Mouse (Mus musculus) yolk sac, embryonic 10.5 days (tissue): ENCODE results near the gene Map3k12.
A peak's percentile ranks its signal among the peaks of the same experiment; 100 is the strongest.

ENCODE experiments used
- DNase-seq: peaks from one replicate; pipeline ENCODE4 v3.0.0-alpha.2; 2017; ENCODE audit warnings: low spot score

The Map3k12 gene

DNA sequence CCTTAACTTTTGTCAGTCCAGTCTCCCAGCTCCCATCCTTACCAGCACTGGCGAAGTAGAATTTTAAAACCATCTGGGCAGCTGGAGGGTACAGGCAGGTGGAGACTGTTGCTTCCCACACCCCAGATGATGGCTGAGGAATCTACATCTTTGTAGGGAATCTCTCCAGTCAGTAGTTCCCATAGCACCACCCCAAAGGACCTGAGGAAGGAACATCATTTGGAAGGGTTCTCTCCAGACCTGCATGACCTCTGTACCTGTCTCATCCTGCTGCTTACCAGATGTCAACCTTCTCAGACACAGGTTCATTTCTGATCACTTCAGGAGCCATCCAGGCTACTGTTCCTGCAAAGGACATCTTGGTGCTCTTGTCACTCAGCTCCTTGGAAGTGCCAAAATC, 13.4 kb downstream of the Map3k12 start, which contains the start of gene Gm10337:
Gm10337 (plus strand) TSS at position 276 of the 400 bp plus-strand sequence.
- DNase-seq, result no peak

DNA sequence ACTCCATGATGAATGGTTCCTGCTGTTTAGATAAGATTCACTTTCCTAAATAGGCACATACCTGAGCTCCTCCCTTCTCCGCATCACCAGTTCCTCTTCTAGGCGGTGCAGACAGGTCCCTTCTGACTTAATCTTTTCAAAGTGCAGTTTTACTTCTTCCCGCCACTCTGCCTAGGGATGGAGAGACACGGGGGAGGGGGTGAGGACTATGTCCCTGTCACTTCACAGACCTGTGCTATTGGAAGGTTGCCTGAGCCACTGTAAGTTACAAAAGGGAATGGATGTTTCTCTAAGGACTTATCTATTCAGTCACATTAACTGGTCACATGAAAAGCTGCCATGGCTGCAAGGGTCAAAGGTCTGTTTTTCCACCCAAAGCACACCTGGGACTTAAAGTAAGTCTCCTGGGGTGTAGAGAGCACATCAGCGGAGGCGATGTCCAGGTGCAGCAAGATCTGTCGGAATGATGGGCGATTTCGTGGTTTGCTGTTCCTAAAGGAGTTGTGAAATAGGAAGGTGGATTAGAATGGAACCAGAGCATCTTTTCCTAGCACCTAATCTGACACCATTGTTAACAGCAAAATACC, 14.5 kb downstream of the Map3k12 start:
- peak; percentile 84 for DNase-seq

DNA sequence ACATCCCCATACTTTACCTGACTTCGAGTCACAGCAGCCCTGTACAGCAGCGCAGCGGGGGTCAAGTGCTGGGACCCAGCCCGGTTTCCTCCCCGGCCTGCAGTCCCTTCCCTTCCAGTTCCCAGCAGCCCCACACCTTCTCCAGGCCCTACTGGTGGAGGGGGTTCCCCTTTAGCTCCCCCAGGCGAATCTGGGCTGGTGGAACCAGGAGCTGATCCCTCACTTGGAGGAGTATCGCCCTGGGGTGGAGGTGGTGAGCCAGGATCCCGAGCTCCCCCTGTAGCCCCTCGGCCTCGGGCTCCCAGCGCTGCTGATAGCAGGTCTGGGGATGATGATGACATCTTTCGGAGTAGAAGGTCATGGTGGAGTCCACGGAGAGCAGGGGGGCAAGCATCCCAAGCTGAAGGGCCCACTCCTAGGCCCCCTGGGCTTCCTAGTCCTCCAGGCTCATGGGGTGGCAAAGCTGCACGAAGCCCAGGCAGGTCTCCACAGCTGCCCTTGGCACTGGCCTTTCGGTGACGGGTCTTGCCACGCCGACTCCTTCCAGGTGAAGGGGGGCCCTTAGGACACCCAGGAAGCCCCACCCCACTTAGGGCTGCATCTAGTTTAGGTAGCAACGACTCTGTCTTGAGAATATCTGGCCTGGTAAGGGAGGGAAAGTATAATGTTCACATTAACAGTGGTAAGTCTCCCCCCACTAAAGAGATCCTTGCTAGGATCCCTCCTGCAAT, 15.6 kb downstream of the Map3k12 start:
- no peak for DNase-seq

DNA sequence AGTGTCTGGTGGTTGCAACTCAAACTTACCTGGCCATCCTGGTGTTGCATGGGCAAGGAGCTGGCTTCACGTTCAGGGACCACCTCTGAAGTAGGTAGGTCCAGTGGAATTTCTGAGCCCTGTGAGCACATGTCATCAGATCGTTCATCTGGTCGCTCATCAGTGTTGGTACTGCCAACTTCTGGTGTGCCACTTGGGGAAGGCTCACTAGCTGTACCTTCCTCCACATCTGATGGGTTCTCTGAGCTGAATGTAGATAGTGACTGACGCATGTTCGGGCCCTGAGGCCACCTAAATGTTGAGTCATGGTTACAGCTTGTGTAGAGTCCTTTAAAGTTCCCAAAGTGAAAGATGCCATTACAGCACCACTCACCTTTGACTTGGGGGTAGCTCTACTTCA, 16.4 kb downstream of the Map3k12 start:
- no peak for DNase-seq

DNA sequence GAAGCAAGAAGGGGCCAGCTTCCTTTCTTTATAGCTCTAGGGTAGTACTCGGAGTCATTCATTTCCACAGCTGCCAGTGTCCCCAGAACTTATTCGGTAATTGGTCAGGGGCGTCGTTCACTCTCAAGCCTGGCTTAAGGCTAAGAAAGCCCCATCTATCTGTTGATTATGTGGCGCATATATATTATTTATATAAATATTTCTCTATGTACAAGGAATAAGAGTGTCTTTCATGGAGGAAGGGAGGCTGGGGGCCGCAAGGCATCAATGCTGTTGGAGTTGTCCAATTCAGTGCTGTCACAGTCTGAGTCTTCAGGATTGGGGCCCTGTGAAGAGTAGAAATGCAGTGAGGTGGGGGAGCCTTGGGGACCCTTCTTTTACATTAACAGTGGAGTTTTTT, 17.0 kb downstream of the Map3k12 start:
- DNase-seq, result no peak

DNA sequence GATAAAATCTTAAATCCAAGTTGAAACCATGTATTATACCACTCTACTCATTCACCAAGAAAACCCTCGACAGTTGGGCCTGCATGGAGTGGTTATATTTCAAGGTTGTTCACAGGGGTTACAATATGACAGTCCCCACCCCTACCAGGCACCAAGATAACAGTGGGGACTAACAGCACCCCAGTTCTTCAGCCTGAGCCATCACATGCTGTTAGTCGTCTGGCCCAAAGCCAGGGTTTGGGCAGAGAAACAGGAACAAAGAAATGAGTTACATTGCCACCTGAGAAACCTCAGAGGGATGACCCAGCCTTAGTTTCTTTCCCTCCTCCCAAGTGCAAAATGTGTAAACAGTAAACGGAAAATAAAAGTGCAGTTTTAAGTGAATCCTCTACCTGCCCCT, 17.5 kb downstream of the Map3k12 start:
- DNase-seq, result no peak

DNA sequence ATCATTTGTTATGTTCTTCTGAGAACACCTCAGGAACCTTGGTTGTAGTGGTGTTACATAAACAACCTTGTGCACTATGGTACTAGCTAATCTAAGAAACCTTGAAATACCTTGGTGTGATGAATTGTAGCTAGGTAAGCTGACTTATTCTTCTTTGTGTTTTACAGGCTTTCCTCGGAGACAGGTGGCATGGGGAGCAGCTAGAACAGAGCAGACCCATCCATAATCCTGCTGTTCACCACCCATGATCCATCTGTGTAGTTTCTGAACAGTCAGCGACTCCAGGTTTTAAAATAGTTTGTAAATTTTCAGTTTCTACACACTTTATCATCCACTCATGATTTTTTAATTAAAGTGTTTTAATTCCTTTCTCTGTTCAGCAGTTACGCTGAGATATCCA, 18.5 kb downstream of the Map3k12 start:
- DNase-seq, result no peak

DNA sequence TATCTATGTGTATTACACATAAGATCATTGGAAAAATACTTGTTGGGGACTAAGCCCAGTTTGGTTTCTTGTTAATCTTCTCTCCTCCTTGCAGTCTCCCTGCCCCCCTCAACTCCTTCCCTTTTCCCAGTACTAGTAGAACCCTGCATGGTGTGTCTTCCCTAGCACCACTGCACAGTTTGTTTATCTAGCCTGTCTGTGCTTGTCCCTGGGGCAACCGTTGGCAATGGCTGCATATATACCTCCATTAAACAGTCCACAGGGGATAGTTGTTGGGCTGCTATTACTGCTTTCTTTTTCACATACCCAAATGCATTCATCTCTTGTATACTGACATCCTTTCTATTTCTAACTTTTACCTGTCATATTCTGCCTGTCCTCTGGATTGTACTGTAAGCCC, 29.2 kb downstream of the Map3k12 start:
- DNase-seq, result no peak

DNA sequence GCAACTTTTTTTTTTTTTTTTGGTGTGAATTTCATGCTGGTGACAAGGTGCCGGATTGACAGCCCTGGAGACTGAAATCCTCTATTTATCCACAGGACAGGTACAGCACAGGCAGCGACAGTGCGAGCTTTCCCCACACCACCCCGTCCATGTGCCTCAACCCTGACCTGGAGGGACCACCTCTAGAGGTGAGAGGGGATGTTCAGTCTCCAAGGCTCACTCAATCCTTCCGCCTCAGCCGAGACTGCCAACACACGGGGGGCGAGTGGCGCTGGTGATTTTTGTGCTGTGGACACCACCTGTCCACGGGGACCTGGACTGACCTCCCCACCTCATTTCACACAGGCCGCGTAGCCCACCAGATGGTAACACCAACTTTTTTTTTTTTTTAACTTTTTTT, 31.0 kb downstream of the Map3k12 start:
- no peak for DNase-seq

DNA sequence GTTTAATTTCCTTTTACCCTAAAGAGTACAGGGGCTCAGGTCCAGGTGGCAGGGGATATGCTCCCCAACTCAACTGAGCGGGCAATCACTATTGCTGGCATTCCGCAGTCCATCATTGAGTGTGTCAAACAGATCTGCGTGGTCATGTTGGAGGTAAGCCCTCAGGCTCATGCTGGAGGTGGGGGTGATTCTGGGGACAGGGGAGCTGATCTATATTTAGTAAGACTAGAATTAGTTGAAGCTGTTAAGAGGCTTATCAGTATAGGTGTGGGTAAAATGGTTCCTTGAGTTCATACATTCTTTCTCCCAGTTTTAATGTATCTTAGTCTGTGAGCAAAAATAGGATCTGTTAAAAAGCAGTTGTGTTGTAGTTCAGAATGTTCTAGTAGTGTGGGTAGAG, 33.7 kb downstream of the Map3k12 start:
- DNase-seq, result no peak

DNA sequence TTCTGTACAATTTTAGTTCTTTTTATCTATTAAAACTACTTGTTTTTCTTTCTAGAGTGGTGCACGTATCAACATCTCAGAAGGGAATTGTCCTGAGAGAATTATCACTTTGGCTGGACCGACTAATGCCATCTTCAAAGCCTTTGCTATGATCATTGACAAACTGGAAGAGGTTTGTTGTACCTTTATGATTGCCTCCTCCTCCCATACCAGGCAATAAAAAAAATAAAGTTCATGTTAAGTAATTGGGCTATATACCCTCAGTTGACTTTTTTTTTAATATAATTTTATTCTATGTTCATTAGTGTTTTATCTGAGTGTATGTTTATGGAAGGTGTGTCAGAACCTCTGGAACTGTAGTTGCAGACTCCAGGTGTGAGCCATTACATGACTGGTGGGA, 42.3 kb downstream of the Map3k12 start:
- DNase-seq, result no peak

DNA sequence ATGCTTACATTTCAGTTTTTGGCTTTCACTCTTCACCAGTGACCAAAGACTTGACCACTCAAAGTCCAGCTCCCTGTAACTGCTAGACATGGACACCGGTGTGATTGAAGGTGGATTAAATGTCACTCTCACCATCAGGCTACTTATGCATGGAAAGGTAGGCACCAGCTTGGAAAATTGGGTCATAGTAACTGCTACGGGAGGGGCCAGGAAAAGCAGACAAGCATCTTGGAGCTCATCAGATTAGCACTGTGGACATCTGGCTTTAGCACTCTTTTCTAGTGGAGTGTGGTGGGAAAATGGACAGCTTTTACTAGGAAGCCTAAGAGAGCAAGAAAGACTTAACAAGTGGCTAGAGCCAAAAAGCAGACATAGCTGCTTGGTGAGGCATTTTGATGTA, 43.6 kb downstream of the Map3k12 start:
- no peak for DNase-seq

DNA sequence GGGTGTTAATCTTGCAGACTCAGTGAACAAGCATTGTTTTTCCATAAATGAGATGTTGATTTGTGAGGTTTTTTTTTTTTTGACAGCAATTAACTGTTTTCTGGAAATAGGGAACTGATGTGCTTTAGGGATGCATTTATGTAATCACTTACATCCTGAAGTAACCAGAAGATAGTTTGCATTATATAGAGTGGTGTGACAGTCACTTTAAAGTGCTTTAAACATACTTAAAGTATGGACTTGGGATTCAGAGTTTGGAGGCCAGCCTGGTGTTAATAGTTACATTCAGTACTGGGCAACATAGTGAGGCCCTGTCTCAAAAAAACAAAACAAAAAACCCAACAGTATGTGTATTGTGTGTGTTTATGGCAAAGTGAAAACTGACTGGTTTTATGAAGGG, 45.1 kb downstream of the Map3k12 start:
- DNase-seq, result no peak

DNA sequence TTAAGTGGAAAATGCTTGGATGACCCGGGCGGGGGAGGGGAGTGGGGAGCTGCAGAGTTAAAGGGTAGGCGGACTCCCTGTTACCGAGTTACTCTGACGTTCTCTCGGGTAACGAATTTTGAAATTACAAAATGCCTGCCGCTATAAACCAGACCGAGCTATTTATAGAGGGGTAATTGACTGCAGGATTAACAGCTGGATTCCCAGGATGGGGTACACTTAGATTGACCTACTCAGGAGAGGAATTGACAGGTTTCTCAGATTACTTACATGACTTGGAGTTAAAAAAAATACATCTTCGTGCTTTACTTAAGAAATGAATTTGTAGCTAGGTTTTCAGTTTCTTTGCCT, 45.6 kb downstream of the Map3k12 start:
- no peak for DNase-seq

DNA sequence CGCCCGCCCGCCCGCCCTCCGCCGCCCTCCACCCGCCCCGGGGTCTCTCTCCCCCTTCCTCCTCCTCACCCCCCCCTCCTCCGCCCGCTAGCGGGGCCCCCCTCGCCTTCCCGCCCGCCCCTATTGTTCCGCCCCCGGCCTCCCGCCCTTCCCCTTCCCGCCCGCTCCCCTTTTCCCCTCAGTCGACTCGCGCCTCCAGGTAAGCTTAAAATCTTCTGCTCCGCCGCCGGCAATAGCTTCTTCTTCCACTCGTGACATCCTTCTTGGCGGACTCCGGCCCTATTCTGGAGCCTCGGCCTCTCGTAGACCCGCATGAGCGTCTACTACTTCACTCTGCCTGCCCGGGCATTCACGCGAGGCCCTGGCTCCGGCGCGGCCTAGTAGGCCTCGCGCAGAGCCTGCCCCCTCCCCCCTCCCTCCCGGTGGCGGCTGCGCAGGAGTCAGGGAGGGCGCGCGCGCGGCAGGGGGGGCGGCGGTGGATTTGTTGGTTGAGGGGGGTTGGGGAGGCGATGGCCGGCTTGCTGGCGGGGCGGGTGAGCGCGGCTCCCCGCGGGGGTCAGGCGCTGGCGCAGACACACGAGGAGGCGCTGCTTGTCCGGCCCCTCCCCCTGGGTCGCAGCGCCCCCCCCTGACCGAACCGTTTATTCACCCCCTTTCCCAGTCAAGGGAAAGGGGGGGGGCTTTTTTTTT, 46.1 kb downstream of the Map3k12 start:
- peak; percentile 90 for DNase-seq

DNA sequence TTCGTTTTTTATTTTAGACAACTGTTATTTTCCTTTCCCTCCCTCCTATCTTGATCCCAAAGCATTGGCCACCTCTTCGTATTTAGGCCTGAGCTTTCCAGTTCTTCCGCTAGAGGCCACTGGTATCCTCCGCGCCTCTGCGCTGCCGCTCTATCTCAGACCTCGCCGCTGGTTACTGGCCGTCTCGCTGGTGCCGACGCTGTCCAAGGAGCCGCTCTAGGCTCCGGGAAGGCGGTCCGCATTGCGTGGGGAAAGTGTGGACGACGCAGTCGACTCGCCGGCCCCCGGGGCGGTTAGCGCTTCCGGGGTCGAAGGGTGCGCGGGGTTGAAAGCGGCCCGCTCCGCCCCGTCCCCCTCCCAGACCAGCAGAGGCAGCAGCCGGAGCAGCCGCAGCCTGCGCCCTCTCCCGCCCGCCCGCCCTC, 46.7 kb downstream of the Map3k12 start, which contains the start of gene Pcbp2:
Pcbp2 (plus strand) TSS at position 357 of the 422 bp plus-strand sequence.
- DNase-seq, result peak; percentile 97

DNA sequence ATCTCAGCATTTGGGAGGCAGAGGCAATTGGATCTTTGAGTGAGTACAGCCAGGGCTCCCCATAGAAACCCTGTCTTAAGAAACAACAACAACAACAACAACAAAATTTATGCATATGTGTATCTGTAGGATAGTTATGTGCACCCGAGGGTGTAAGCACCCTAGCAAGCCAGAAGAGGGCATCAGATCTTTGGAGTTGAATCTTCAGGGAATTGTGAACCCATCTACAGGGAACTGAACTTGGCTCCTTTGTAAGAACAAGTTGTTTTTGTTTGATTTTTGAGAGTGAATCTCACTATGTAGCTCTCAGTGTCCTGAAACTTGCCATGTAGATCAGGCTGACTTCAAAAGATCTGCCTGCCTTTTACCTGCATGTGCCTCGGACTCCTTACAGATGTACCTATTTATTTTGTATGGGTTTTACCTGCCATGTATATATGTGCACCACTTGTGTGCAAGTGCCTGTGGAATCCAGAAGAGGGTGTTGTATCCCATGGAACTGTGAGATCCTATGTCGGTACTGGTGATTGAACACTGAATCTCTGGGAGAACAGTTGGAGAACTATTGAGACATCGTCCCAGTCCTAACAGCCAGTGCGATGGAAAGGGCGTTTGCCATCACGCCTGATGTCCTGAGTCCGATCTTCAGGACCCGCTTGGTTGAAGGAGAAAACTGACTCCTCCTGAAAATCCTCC, 48.0 kb downstream of the Map3k12 start:
- no peak for DNase-seq

DNA sequence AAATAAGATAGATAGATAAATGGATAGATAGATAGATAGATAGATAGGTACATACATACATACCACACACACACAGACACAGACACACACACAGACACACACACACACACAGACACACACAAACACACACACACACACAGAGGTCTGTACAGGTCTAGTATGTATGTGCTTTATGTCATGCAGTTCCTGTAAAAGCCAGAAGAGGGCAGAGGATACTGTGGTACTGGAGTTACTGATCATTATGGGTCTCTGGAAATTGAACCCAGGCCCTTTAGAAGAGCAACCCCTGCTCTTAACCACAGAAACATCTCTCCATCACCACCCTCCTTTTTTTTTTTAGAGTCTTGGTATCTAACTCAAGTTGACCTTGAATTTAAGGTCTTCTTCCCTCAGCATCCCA, 53.2 kb downstream of the Map3k12 start:
- no peak for DNase-seq

DNA sequence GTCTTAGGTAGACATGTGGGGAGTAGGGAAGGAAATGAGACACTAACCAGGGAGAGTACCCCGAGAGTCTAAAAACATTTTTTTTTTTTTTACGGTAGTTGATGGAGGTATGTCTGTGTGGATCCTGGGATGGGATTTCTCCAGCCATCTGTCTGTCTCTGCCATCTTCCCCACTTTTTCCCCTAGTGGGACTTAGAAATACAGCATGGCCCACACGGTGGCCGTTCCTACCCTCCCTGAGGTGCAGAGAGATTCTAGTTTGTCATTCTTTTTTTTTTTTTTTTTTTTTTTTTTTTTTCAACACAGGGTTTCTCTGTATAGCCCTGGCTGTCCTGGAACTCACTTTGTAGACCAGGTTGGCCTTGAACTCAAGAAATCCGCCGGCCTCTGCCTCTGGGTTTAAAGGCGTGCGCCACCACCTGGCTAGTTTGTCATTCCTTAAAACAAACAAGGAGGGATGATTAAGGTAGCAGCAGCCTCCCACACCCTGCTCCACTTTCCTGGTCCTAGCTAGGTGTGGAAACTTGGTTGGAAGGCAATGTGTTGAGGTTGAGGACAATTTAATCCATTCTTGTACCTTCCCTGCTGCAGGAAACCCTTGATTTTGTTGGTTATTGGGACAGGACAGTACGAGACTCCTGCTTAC, 55.3 kb downstream of the Map3k12 start:
- no peak for DNase-seq

DNA sequence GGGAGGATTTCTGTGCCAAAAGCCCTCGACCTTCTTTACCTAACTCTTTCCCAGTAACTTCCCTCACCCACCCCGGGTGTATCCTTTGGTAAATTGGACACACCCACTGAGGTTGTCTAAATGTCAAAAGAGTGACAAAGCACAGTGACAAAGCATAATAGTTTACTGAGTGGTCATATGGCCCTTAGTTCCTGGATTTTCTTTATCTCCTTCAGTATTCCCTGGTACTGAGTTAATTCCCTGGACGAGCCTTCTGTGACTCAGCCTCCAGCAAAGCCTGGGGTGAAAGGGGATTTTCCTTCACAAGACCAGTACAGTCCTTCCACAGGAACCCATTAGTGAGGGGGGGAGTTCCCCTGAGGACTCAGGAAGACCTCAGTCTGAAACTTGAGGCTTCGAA, 55.9 kb downstream of the Map3k12 start:
- no peak for DNase-seq

DNA sequence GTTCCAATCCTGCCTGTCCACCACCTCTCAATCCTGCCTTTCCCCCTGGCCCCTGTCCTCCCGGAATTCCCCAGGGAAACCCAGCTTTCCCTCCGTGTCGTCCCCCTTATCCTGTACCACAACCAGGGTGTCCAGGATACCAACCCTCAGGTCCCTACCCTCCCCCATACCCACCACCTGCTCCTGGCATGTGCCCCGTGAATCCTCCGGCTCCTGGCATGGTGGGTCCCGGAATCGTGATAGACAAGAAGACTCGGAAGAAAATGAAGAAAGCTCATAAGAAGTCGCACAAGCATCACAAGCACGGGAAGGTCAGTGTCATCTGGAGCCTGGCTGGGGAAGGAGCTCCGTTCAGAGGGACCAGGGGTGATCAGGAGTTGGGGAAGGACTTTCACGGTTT, 56.5 kb downstream of the Map3k12 start:
- DNase-seq, result no peak

DNA sequence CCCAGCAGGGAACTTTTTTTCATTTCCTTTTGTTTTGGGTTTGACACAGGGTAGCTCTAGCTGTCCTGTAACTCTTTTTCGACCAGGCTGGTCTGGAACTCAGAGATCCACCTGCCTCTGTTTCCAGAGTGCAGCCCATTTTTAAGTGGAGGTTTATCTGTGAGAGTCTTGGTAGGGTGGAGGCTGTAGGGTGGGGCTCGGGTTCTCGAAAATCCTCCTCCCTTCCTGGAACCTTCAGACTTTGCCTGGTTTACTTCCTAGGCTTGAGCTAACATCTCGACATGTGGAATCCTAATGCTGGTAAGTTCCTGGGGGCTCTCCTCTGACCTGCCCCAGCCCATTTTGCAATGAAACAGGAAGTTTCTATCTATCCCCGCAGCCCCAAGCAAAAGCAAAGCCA, 57.0 kb downstream of the Map3k12 start:
- no peak for DNase-seq
